In genomic region chr2:3500886-3501285, GRCm38 (mm10) we compare ENCODE assay signal across 15 mouse cellular contexts. TPM values are rescaled to one million over a fixed set of nuclear protein-coding genes. Genes with fewer than 3 reads are reported as not detected.
DNase-seq lines count a peak whose midpoint lies in the region; ATAC-seq lines count a peak whose summit lies in the region.
"Had no signal": no experiment of that assay in that cellular context is flagged by ENCODE, and none has a peak within 500 bp of the region (broad histone marks: within the 10 kb centered on the region; RNA-seq: fewer than 3 reads in every experiment).

No protein-coding gene starts in this region.

- peak; percentile 58 for ATAC-seq in common myeloid progenitor, adult 5-6 weeks (replicated peaks; ENCODE audit: low read depth, poor library complexity, severe bottlenecking)
- ATAC-seq in neutrophil, adult 5-6 weeks (ENCODE audit: extremely low read depth, insufficient number of reproducible peaks, low FRiP score, poor library complexity, severe bottlenecking), result peak; percentile 67
- ATAC-seq: forebrain, embryonic 15.5 days; Patski had no signal

- DNase-seq in spleen, postnatal 36 days (ENCODE audit: low spot score in 2 of 2), result peak; percentile 40 to 49
- DNase-seq in spleen, postnatal 4 days (ENCODE audit: low spot score in 2 of 2), result no peak
- DNase-seq in right cerebral cortex, adult 18-20 months, result no peak
- no peak for DNase-seq in gastrocnemius, postnatal 10 days
- DNase-seq in T-cell, adult 2 months (ENCODE audit: low spot score), result no peak
- DNase-seq: adrenal gland, adult 8-10 months; adrenal gland, postnatal 36 days; cerebellum, adult 2 months; cerebellum, postnatal 10 days; gastrocnemius, postnatal 25 days; heart, postnatal 36 days had no signal

RNA-seq across cellular contexts. Expression of gene Gm45902, which starts 11.7 kb away (rescaled TPM):
- 12.2 and 15.4 TPM in 2 replicates for total RNA-seq in common myeloid progenitor, adult 5-6 weeks (2017)
- total RNA-seq in neutrophil, adult 5-6 weeks (2017), result 11.3 and 16.1 TPM in 2 replicates
- 1 to 10 TPM; 1.2 to 1.9 TPM for total RNA-seq in gastrocnemius, postnatal 10 days (2021)

RNA-seq across cellular contexts. Expression of gene Hspa14, which starts 11.7 kb away (rescaled TPM):
- 134 and 176 TPM in 2 replicates for total RNA-seq in common myeloid progenitor, adult 5-6 weeks (2017)
- 100 and 108 TPM in 2 replicates for total RNA-seq in neutrophil, adult 5-6 weeks (2017)
- 10 to 100 TPM; 20.2 to 23.9 TPM for total RNA-seq in gastrocnemius, postnatal 10 days (2021)

RNA-seq across cellular contexts. Expression of gene Cdnf, which starts 11.9 kb away (rescaled TPM):
- 0.58 and 1.6 TPM in 2 replicates for total RNA-seq in common myeloid progenitor, adult 5-6 weeks (2017)
- 0.98 and 1.3 TPM in 2 replicates for total RNA-seq in neutrophil, adult 5-6 weeks (2017)
- 10 to 100 TPM; 13.3 to 14.0 TPM for total RNA-seq in gastrocnemius, postnatal 10 days (2021)

RNA-seq across cellular contexts. Expression of gene Suv39h2, which starts 26.1 kb away (rescaled TPM):
- total RNA-seq in common myeloid progenitor, adult 5-6 weeks (2017), result 15.7 and 20.0 TPM in 2 replicates
- 0.47 and 1.4 TPM in 2 replicates for total RNA-seq in neutrophil, adult 5-6 weeks (2017)
- total RNA-seq in gastrocnemius, postnatal 10 days (2021), result 1 to 10 TPM; 1.3 to 1.8 TPM

Comparison
In these comparisons a context has a peak if more than half of its experiments do, and no peak if none do; other contexts are left out.
1. DNase-seq: peak in spleen, postnatal 36 days (2 of 2); none in spleen, postnatal 4 days (0 of 2), right cerebral cortex, adult 18-20 months (single experiment), gastrocnemius, postnatal 10 days (single experiment) and T-cell, adult 2 months (single experiment).